In the genomic region with DNA sequence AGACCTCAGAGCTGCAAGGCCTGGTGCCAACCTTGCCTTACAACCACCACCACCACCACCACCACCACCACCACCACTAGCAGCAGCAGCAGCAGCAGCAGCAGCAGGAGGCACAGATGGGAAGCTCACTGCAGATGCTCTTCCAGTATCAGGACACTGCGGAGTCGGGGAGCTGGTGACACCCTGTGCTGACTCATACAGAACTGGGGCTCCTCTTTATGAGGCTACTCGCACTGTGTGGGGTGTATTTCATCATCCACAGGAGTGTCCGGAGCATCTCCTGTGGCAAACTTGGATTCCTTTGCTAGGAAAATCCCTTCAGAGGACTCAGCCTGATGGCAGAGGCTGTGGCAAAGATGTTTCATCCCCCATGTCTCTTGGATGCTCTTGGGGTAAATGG, we compare ENCODE assay signal across 33 mouse cellular contexts. TPM values are rescaled to one million over a fixed set of nuclear protein-coding genes. Genes with fewer than 3 reads are reported as not detected.
DNase-seq lines count a peak whose midpoint lies in the region.
"Had no signal": no experiment of that assay in that cellular context is flagged by ENCODE, and none has a peak within 500 bp of the region (broad histone marks: within the 10 kb centered on the region; RNA-seq: fewer than 3 reads in every experiment).

No protein-coding gene starts in this region.

- DNase-seq in adrenal gland, adult 2 months: peak; percentile 23
- DNase-seq in adrenal gland, adult 18-20 months (ENCODE audit: low spot score in 2 of 2): no peak
- DNase-seq in layer of hippocampus, adult 9-11 months: peak; percentile 32
- no peak for DNase-seq in layer of hippocampus, postnatal 14 days (ENCODE audit: low spot score in 2 of 2)
- peak; percentile 14 for DNase-seq in right cerebral cortex, postnatal 25 days
- DNase-seq in right cerebral cortex, postnatal 4 days: no peak
- DNase-seq in cerebellum, adult 8-10 months: no peak
- DNase-seq in urinary bladder, postnatal 10 days (ENCODE audit: low spot score): no peak
- DNase-seq: adrenal gland, adult 8-10 months; cerebellum, adult 18-20 months; cerebellum, postnatal 36 days; embryo, embryonic 11 days; gastrocnemius, postnatal 36 days; heart, adult 2 months; heart, postnatal 36 days; kidney, adult 2 months; lung, adult 18-20 months; lung, postnatal 10 days; thymus, adult 2 months; thymus, postnatal 4 days had no signal

RNA-seq across cellular contexts. Expression of a gene that starts 15.6 kb away (rescaled TPM):
- 100 to 1,000 TPM; 168 to 250 TPM for total RNA-seq in adrenal gland, adult 2 months (2021)
- 25.2 and 37.0 TPM in 2 replicates for polyA plus RNA-seq in adrenal gland, adult 2 months (2012; rRNA removed)
- total RNA-seq in adrenal gland, adult 18-20 months (2021): 100 to 1,000 TPM; 108 to 245 TPM
- total RNA-seq in layer of hippocampus, postnatal 14 days (2021): 10 to 100 TPM; 17.0 to 17.4 TPM

RNA-seq across cellular contexts. Expression of a gene that starts 27.1 kb away (rescaled TPM):
- total RNA-seq in adrenal gland, adult 2 months (2021): not detected
- polyA plus RNA-seq in adrenal gland, adult 2 months (2012; rRNA removed): 0.17 TPM in 1 of 2 replicates, not detected in the other
- total RNA-seq in adrenal gland, adult 18-20 months (2021): not detected
- not detected for total RNA-seq in layer of hippocampus, postnatal 14 days (2021)
- total RNA-seq: adrenal gland, adult 8-10 months; gastrocnemius, adult 18-20 months; gastrocnemius, postnatal 36 days; heart, adult 2 months; heart, postnatal 36 days had no signal
- polyA plus RNA-seq: CD4-positive, CD25-positive, alpha-beta regulatory T cell, adult 4 months; embryonic facial prominence, embryonic 13.5 days; forebrain, embryonic 13.5 days; heart, adult 2 months; heart, embryonic 15.5 days; hindbrain, embryonic 13.5 days; kidney, postnatal 0 days; limb, embryonic 13.5 days; liver, embryonic 12.5 days; midbrain, embryonic 10.5 days; midbrain, postnatal 0 days; neural tube, embryonic 15.5 days; stomach, embryonic 15.5 days had no signal

RNA-seq across cellular contexts. Expression of a gene that starts 30.4 kb away (rescaled TPM):
- total RNA-seq in adrenal gland, adult 2 months (2021): 1 to 10 TPM; 8.4 to 9.6 TPM
- polyA plus RNA-seq in adrenal gland, adult 2 months (2012; rRNA removed): 4.2 and 4.8 TPM in 2 replicates
- total RNA-seq in adrenal gland, adult 18-20 months (2021): 1 to 10 TPM; 9.0 to 9.4 TPM
- 10 to 100 TPM; 16.3 to 19.5 TPM for total RNA-seq in layer of hippocampus, postnatal 14 days (2021)

RNA-seq across cellular contexts. Expression of a gene that starts 59.5 kb away (rescaled TPM):
- total RNA-seq in adrenal gland, adult 2 months (2021): 100 to 1,000 TPM in 1 of 2 experiments, 10 to 100 TPM in 1; 87.4 to 180 TPM
- 181 and 270 TPM in 2 replicates for polyA plus RNA-seq in adrenal gland, adult 2 months (2012; rRNA removed)
- total RNA-seq in adrenal gland, adult 18-20 months (2021): 100 to 1,000 TPM; 133 to 185 TPM
- total RNA-seq in layer of hippocampus, postnatal 14 days (2021): 1 to 10 TPM; 4.0 to 5.2 TPM

Comparison
In these comparisons a context has a peak if more than half of its experiments do, and no peak if none do; other contexts are left out.
1. DNase-seq: peak in adrenal gland, adult 2 months (single experiment), layer of hippocampus, adult 9-11 months (single experiment) and right cerebral cortex, postnatal 25 days (single experiment); none in adrenal gland, adult 18-20 months (0 of 2), layer of hippocampus, postnatal 14 days (0 of 2), right cerebral cortex, postnatal 4 days (single experiment), cerebellum, adult 8-10 months (single experiment) and urinary bladder, postnatal 10 days (single experiment).
2. RNA of a gene that starts 15.6 kb away (total RNA-seq): 168 to 250 TPM in adrenal gland, adult 2 months and 108 to 245 TPM in adrenal gland, adult 18-20 months; 17.0 to 17.4 TPM in layer of hippocampus, postnatal 14 days; every median in the first group is over 4 times any median in the second.